12 mouse cellular contexts compared by ENCODE assay signal in genomic region chr2:131748791-131749190, GRCm38 (mm10).
DNase-seq lines count a peak whose midpoint lies in the region; ATAC-seq and TF ChIP-seq lines count a peak whose summit lies in the region.
"Had no signal": no experiment of that assay in that cellular context is flagged by ENCODE, and none has a peak within 500 bp of the region (broad histone marks: within the 10 kb centered on the region; RNA-seq: fewer than 3 reads in every experiment).

No protein-coding gene starts in this region.

- no peak for TF ChIP-seq CTCF in liver, postnatal 0 days (IDR thresholded peaks at IDR 0.05; ENCODE audit: low read depth)

- no peak overlapping the region for H3K4me3 ChIP-seq in embryonic facial prominence, embryonic 14.5 days (ENCODE audit: low read depth, low read length)
- H3K4me3 ChIP-seq in embryonic facial prominence, embryonic 10.5 days = no peak overlapping the region
- H3K4me3 ChIP-seq in neural tube, embryonic 13.5 days = no peak overlapping the region
- H3K4me3 ChIP-seq in liver, postnatal 0 days (ENCODE audit: low read depth, low read length) = no peak overlapping the region
- H3K4me3 ChIP-seq: forebrain, embryonic 13.5 days; heart, embryonic 13.5 days; myocyte had no signal

- no peaks in the 10 kb centered on the region for H3K36me3 ChIP-seq in embryonic facial prominence, embryonic 14.5 days (ENCODE audit: control insufficient read depth, insufficient read depth, low read length)
- no peaks in the 10 kb centered on the region for H3K36me3 ChIP-seq in embryonic facial prominence, embryonic 10.5 days (replicated peaks)
- H3K36me3 ChIP-seq in neural tube, embryonic 13.5 days = no peaks in the 10 kb centered on the region
- H3K36me3 ChIP-seq in liver, postnatal 0 days (replicated peaks; ENCODE audit: insufficient read depth, low read length) = no peaks in the 10 kb centered on the region
- H3K36me3 ChIP-seq: heart, embryonic 13.5 days had no signal

- no peaks in the 10 kb centered on the region for H3K27me3 ChIP-seq in embryonic facial prominence, embryonic 14.5 days (replicated peaks; ENCODE audit: control insufficient read depth, insufficient read depth, low read length)
- H3K27me3 ChIP-seq in embryonic facial prominence, embryonic 10.5 days (replicated peaks; ENCODE audit: low read depth, poor library complexity, severe bottlenecking) = no peaks in the 10 kb centered on the region
- no peaks in the 10 kb centered on the region for H3K27me3 ChIP-seq in neural tube, embryonic 13.5 days
- no peaks in the 10 kb centered on the region for H3K27me3 ChIP-seq in liver, postnatal 0 days (ENCODE audit: insufficient read depth, low read length)
- H3K27me3 ChIP-seq: forebrain, embryonic 13.5 days; heart, embryonic 13.5 days had no signal

- no peak overlapping the region for H3K9ac ChIP-seq in embryonic facial prominence, embryonic 14.5 days (ENCODE audit: low read depth, low read length)
- H3K9ac ChIP-seq in neural tube, embryonic 13.5 days = no peak overlapping the region
- no peak overlapping the region for H3K9ac ChIP-seq in liver, postnatal 0 days (replicated peaks)
- H3K9ac ChIP-seq: forebrain, embryonic 13.5 days; heart, embryonic 13.5 days had no signal

- intact Hi-C loops in left cerebral cortex, postnatal 14 days (cut with DNase I) = loop anchor here (5.0 kb wide), 1 partner anchor 76 kb away; no protein-coding TSS in a partner anchor

- WGBS in embryonic facial prominence, embryonic 14.5 days = 44% methylated on average over 10 of the region's 10 CpGs
- 55% methylated on average over 10 of the region's 10 CpGs for WGBS in embryonic facial prominence, embryonic 10.5 days
- 24% methylated on average over 10 of the region's 10 CpGs for WGBS in neural tube, embryonic 13.5 days
- 56% methylated on average over 10 of the region's 10 CpGs for WGBS in liver, postnatal 0 days (ENCODE audit: insufficient replicate concordance)

- peak; percentile 58 for DNase-seq in embryonic facial prominence, embryonic 14.5 days (ENCODE audit: low spot score)
- DNase-seq in embryonic facial prominence, embryonic 10.5 days (ENCODE audit: low spot score) = no peak
- DNase-seq in neural tube, embryonic 10.5 days (ENCODE audit: extremely low spot score, low spot score) = no peak
- DNase-seq in left cerebral cortex, postnatal 14 days (ENCODE audit: low spot score in 2 of 2) = peak; percentile 74 to 93
- no peak for DNase-seq in urinary bladder, postnatal 10 days (ENCODE audit: low spot score)
- DNase-seq in liver, postnatal 0 days = no peak

- no peaks in the 10 kb centered on the region for H3K4me1 ChIP-seq in embryonic facial prominence, embryonic 14.5 days (ENCODE audit: control insufficient read depth, insufficient read depth, low read length)
- H3K4me1 ChIP-seq in embryonic facial prominence, embryonic 10.5 days = peaks cover 5% of the 10 kb centered on the region; the same call in 1 of the 2 replicates
- 0 out of 2 replicates have a peak, but pooled peaks cover 9% of the 10 kb centered on the region for H3K4me1 ChIP-seq in neural tube, embryonic 13.5 days (replicated peaks)
- no peaks in the 10 kb centered on the region for H3K4me1 ChIP-seq in liver, postnatal 0 days (ENCODE audit: insufficient read depth)
- H3K4me1 ChIP-seq: forebrain, embryonic 13.5 days had no signal

- no peak for ATAC-seq in embryonic facial prominence, embryonic 14.5 days (ENCODE audit: low read depth)
- peak; percentile 36; the same call in 1 of the 2 replicates for ATAC-seq in neural tube, embryonic 13.5 days (ENCODE audit: low read depth)
- ATAC-seq in liver, postnatal 0 days = no peak
- no peak for ATAC-seq in megakaryocyte-erythroid progenitor cell, adult 5-6 weeks (replicated peaks; ENCODE audit: low FRiP score, low TSS enrichment, poor library complexity, severe bottlenecking)
- ATAC-seq: forebrain, embryonic 13.5 days; hindbrain, postnatal 0 days had no signal

- no peak overlapping the region for H3K27ac ChIP-seq in embryonic facial prominence, embryonic 14.5 days (replicated peaks; ENCODE audit: low read depth, low read length)
- H3K27ac ChIP-seq in embryonic facial prominence, embryonic 10.5 days (replicated peaks) = no peak overlapping the region
- no peak overlapping the region for H3K27ac ChIP-seq in neural tube, embryonic 13.5 days (replicated peaks)
- no peak overlapping the region for H3K27ac ChIP-seq in liver, postnatal 0 days (ENCODE audit: low read depth)
- H3K27ac ChIP-seq: forebrain, embryonic 13.5 days; hindbrain, postnatal 0 days had no signal

- TF ChIP-seq EP300 in liver, postnatal 0 days (IDR thresholded peaks at IDR 0.05; ENCODE audit: low read depth) = no peak

- H3K9me3 ChIP-seq in embryonic facial prominence, embryonic 14.5 days (ENCODE audit: control insufficient read depth, low read length) = no peaks in the 10 kb centered on the region
- H3K9me3 ChIP-seq in embryonic facial prominence, embryonic 10.5 days = no peaks in the 10 kb centered on the region
- no peaks in the 10 kb centered on the region for H3K9me3 ChIP-seq in neural tube, embryonic 13.5 days
- no peaks in the 10 kb centered on the region; the same call in 1 of the 2 replicates for H3K9me3 ChIP-seq in liver, postnatal 0 days (ENCODE audit: low read length)
- H3K9me3 ChIP-seq: forebrain, embryonic 13.5 days; heart, embryonic 13.5 days had no signal

- H3K4me2 ChIP-seq in embryonic facial prominence, embryonic 14.5 days (ENCODE audit: low read depth, low read length) = no peak overlapping the region
- no peak overlapping the region for H3K4me2 ChIP-seq in neural tube, embryonic 13.5 days
- H3K4me2 ChIP-seq in liver, postnatal 0 days (ENCODE audit: low read depth, low read length) = no peak overlapping the region
- H3K4me2 ChIP-seq: forebrain, embryonic 13.5 days; heart, embryonic 13.5 days had no signal

Comparison
In these comparisons a context has a peak if more than half of its experiments do, and no peak if none do; other contexts are left out.
1. DNase-seq: peak in embryonic facial prominence, embryonic 14.5 days (single experiment) and left cerebral cortex, postnatal 14 days (2 of 2); none in embryonic facial prominence, embryonic 10.5 days (single experiment), neural tube, embryonic 10.5 days (single experiment), urinary bladder, postnatal 10 days (single experiment) and liver, postnatal 0 days (single experiment).